Mouse (Mus musculus): Measurements from ENCODE around the gene Nubp1.

- TF ChIP-seq CTCF (conservative IDR thresholded peaks at IDR 0.05; ENCODE audit: low read length) (no peak), POU5F1 (IDR thresholded peaks at IDR 0.05; ENCODE audit: borderline replicate concordance, low read length) (no peak)
Measured at GRCm38 (mm10) chr16:10363061-10363460, 48.7 kb upstream of the Nubp1 start.
